Mouse (Mus musculus): Measurements from ENCODE around the gene 4931406C07Rik. TPM values are rescaled to one million over a fixed set of nuclear protein-coding genes. Genes with fewer than 3 reads are reported as not detected.
"Not testable (repeated sequence)": the region's sequence is repeated elsewhere in the genome, so short reads cannot be mapped to it uniquely, and the experiment has no call there.

Gene 4931406C07Rik
- polyA plus RNA-seq, 1 experiment from 2014 or later = 75.9 TPM

DNA sequence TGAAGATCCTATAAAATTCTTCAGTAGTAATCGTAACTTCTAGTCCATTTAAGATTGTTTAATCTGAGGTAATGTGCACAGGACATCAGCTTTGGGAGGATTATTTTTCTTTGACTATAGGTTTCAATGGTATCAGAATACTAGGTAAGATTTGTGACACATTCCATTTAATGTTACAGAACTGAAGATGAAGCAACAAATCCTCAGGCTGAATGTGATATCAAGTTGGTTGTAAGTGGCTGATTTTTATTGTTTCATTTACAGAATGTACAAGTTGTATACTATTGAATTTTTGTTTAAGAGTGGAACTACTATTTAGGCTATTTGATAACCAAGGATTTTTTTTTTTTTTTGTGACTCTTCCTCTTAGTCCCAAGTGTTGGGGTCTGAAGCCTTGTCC is 3.9 kb upstream of the 4931406C07Rik start:
- TF ChIP-seq CTCF (IDR thresholded peaks at IDR 0.05) = no peak
- DNase-seq (ENCODE audit: low read depth, low spot score) = no peak
- ATAC-seq = no peak
- no peaks in the 10 kb centered on the region for H3K27me3 ChIP-seq
- ChIA-PET CTCF (interaction anchor here (1.0 kb wide), 1 partner anchor 8 kb away, joined by 3 read pairs; no protein-coding TSS in a partner anchor), POLR2A (no interaction called here)
- in situ Hi-C loops (cut with MboI; ENCODE audit: low pct_unique_long_range_greater_than_20kb) = loop anchor here (25.0 kb wide), 1 partner anchor 1498 kb away; no protein-coding TSS in a partner anchor

DNA sequence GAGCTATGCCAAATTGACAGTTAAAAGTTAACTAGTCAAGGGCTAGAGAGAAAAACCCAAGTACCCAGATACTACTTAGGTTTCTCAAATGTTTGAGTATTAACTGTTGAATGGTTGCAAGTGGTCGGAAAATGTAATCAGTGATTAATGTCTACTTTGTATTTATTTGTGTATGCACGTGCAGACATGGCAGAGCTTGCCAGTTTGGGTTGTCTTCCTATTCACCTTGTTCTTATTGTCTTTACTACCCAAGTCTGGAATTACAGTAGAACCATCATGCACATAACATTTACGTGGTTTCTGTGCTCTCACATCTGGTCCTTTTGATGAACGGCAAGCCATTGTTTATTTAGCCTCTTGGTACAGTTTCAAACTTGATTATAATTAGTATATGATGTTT is 3.2 kb upstream of the 4931406C07Rik start:
- ChIA-PET CTCF (interaction anchor here (1.0 kb wide), 1 partner anchor 9 kb away, joined by 3 read pairs; no protein-coding TSS in a partner anchor), POLR2A (interaction anchor here (1.4 kb wide), 1 partner anchor 8 kb away, joined by 3 read pairs; no protein-coding TSS in a partner anchor)
- ATAC-seq (no peak), DNase-seq (ENCODE audit: low read depth, low spot score) (no peak)
- H3K27me3 ChIP-seq = no peaks in the 10 kb centered on the region
- in situ Hi-C loops (cut with MboI; ENCODE audit: low pct_unique_long_range_greater_than_20kb) = loop anchor here (25.0 kb wide), 1 partner anchor 1497 kb away; no protein-coding TSS in a partner anchor
- TF ChIP-seq CTCF (IDR thresholded peaks at IDR 0.05) = no peak

DNA sequence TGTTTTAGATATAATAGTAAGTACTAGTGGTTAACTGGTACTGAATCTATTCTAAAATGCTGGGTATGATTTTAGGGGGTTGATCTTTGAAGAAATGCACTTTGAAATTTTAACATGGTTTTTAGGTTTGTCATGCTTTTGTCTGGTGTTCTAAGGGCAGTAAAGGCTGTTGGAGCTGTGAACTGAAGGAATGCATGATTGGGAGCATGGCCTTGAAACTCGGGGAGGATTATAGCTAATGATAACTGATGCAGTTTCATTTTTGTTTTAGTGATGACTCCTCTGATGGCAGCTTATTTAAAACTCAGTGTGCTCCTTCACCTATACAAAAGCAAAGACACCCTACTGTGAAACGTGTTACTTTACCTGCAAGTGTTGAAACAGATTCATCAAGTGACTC is 2.0 kb upstream of the 4931406C07Rik start:
- no peak for TF ChIP-seq CTCF (IDR thresholded peaks at IDR 0.05)
- in situ Hi-C loops (cut with MboI; ENCODE audit: low pct_unique_long_range_greater_than_20kb) = loop anchor here (25.0 kb wide), 1 partner anchor 1496 kb away; no protein-coding TSS in a partner anchor
- CTCF ChIA-PET = interaction anchor here (0.9 to 1.5 kb wide), 4 partner anchors 11 to 37 kb away, joined by 3 to 4 read pairs (median 3); no protein-coding TSS in a partner anchor
- DNase-seq (ENCODE audit: low read depth, low spot score) (no peak), ATAC-seq (no peak)
- POLR2A ChIA-PET = no interaction called here
- H3K27me3 ChIP-seq = no peaks in the 10 kb centered on the region

- ChIA-PET POLR2A (interaction anchor here (1.5 to 2.0 kb wide), 2 partner anchors 12 to 27 kb away, joined by 3 to 5 read pairs; partner anchors contain the start of gene Med17), CTCF (interaction anchor here (0.6 to 1.5 kb wide), 3 partner anchors 12 to 17 kb away, joined by 3 to 4 read pairs (median 3); no protein-coding TSS in a partner anchor)
- in situ Hi-C loops (cut with MboI; ENCODE audit: low pct_unique_long_range_greater_than_20kb) = loop anchor here (25.0 kb wide), 1 partner anchor 1495 kb away; no protein-coding TSS in a partner anchor
- DNase-seq (ENCODE audit: low read depth, low spot score) (no peak), ATAC-seq (no peak)
- no peak for TF ChIP-seq CTCF (IDR thresholded peaks at IDR 0.05)
- H3K27me3 ChIP-seq = no peaks in the 10 kb centered on the region
These were observed 1.0 kb upstream of the 4931406C07Rik start for GRCm38 (mm10) chr9:15307257-15307656.

DNA sequence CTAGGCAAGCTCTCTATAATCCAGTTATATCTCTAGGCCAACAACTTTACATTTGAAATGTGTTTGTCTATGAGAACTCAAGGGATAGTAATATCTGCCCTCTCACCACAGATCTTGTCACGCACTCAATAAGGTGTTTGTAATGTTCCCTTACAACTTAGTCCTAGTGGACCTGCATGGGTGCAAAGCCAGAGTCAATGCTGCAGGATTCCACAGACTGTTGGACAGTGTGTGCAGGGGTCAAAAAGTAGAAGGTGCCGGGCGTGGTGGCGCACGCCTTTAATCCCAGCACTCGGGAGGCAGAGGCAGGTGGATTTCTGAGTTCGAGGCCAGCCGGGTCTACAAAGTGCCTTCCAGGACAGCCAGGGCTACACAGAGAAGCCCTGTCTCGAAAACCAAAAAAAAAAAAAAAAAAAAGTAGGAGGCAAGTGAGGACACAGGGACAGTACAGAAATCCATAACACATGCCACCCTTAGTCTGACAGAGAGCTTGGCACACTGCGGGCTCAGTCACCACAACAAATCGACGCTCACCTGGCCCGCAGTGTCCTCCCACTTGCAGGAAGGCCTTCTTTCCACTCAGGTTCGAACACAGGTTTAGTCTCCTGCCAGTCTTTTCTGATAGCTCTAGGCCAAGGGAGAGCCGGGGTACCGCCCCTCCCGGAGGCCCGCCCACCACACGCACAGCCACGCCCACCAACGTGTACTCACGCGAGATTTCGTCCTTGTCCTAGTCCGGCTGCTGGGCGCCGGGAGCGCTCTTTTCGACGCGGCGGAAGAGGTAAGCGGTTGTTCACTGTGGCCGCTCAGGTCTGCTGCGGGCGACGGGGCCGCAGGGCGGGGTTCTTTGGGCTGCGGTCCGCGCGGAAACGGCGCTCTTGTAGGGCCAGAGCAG is 498 bp downstream of the 4931406C07Rik start, which contains the start of gene Taf1d:
TSS of gene Taf1d (plus strand) at position 712 of the 895 bp plus-strand sequence.
- in situ Hi-C loops (cut with MboI; ENCODE audit: low pct_unique_long_range_greater_than_20kb) = loop anchor here (25.0 kb wide), 1 partner anchor 1493 kb away; no protein-coding TSS in a partner anchor
- POLR2A ChIA-PET = interaction anchor here (2.0 kb wide), 1 partner anchor 11 kb away, joined by 5 read pairs; no protein-coding TSS in a partner anchor
- no peak for TF ChIP-seq CTCF (IDR thresholded peaks at IDR 0.05)
- ATAC-seq = peak; percentile 93
- CTCF ChIA-PET = interaction anchor here (0.8 kb wide), 2 partner anchors 11 to 23 kb away, joined by 3 read pairs; no protein-coding TSS in a partner anchor
- no peaks in the 10 kb centered on the region for H3K27me3 ChIP-seq
- peak; percentile 70 for DNase-seq (ENCODE audit: low read depth, low spot score)

DNA sequence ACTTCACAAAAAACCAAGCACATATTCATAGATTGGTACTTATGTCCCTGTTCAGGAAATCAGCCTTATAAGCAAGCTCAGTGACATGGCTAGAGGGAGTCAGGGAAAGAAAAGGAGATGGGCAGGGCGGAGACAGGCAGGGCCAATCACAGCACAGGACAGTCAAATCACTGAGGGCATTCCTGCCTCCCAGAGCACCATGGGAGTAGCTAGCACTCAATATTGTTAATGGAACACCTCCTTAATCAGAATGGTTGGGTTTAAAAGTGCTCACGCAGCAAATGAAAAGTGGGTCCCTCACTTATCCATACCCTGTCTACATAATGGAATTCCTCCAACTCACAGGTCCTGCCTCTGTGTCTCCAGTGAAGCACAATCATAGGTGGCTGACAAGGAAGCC is 3.4 kb downstream of the 4931406C07Rik start:
- H3K27me3 ChIP-seq = no peaks in the 10 kb centered on the region
- POLR2A ChIA-PET = no interaction called here
- in situ Hi-C loops (cut with MboI; ENCODE audit: low pct_unique_long_range_greater_than_20kb) = loop anchor here (25.0 kb wide), 1 partner anchor 1491 kb away; no protein-coding TSS in a partner anchor
- no peak for TF ChIP-seq CTCF (IDR thresholded peaks at IDR 0.05)
- DNase-seq (ENCODE audit: low read depth, low spot score) (no peak), ATAC-seq (no peak)
- CTCF ChIA-PET = no interaction called here

GRCm38 (mm10) chr9:15302006-15302405 is 4.2 kb downstream of the 4931406C07Rik start:
- DNase-seq (ENCODE audit: low read depth, low spot score); H3K27me3 ChIP-seq; POLR2A ChIA-PET; ATAC-seq: not testable (repeated sequence)
- in situ Hi-C loops (cut with MboI; ENCODE audit: low pct_unique_long_range_greater_than_20kb) = loop anchor here (25.0 kb wide), 1 partner anchor 1490 kb away; no protein-coding TSS in a partner anchor
- peak; percentile 54 for TF ChIP-seq CTCF (IDR thresholded peaks at IDR 0.05)
- CTCF ChIA-PET = interaction anchor here (1.0 to 1.6 kb wide), 5 partner anchors 12 to 411 kb away, joined by 3 to 4 read pairs (median 3); no protein-coding TSS in a partner anchor

DNA sequence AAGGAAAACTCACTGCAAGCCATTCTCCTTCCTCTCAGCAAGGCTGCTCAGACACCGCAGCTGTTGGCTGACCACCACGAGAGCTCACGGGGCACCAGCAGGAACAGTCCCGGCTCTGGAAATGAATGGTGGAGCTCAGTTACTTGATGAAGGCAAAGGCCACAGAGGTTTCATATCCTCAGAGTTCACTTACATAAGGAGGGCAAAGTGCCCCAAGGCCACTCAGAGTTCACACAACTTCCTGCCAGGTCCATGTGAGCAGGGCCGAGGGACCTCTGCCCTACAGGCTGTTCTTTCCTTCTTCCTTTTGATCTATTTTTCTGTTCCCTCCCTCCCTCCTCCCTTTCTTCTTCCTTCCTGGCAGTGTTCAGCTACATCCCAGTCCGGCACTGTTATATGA is 4.8 kb downstream of the 4931406C07Rik start:
- no peaks in the 10 kb centered on the region for H3K27me3 ChIP-seq
- TF ChIP-seq CTCF (IDR thresholded peaks at IDR 0.05) = no peak
- DNase-seq (ENCODE audit: low read depth, low spot score) (no peak), ATAC-seq (no peak)
- in situ Hi-C loops (cut with MboI; ENCODE audit: low pct_unique_long_range_greater_than_20kb) = loop anchor here (25.0 kb wide), 1 partner anchor 1489 kb away; no protein-coding TSS in a partner anchor
- ChIA-PET CTCF (interaction anchor here (1.0 to 1.6 kb wide), 5 partner anchors 11 to 412 kb away, joined by 3 to 4 read pairs (median 3); no protein-coding TSS in a partner anchor), POLR2A (no interaction called here)

DNA sequence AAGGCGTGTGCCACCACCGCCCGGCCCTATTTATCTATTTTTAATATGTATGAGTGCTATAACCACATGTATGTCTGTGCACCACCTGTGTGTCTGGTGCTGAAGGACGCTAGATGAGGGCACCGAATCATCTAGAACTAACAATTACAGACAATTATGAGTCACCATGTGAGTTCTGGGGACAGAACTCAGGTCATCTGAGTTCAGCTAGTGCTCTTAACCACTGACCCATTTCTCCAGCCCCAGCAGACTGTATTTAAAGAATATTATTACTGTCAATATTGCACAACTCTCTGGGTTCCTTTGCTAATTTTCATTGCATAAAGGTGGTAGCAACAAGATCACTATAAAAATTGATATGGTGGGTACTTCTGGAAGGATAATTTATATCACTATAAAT is 6.2 kb downstream of the 4931406C07Rik start:
- ChIA-PET CTCF (no interaction called here), POLR2A (no interaction called here)
- in situ Hi-C loops (cut with MboI; ENCODE audit: low pct_unique_long_range_greater_than_20kb) = loop anchor here (25.0 kb wide), 1 partner anchor 1488 kb away; no protein-coding TSS in a partner anchor
- no peaks in the 10 kb centered on the region for H3K27me3 ChIP-seq
- TF ChIP-seq CTCF (IDR thresholded peaks at IDR 0.05) = no peak
- no peak for ATAC-seq
- no peak for DNase-seq (ENCODE audit: low read depth, low spot score)

GRCm38 (mm10) chr9:15298451-15298850 is 7.8 kb downstream of the 4931406C07Rik start:
- H3K27me3 ChIP-seq = no peaks in the 10 kb centered on the region
- no peak for ATAC-seq
- ChIA-PET POLR2A (no interaction called here), CTCF (no interaction called here)
- in situ Hi-C loops (cut with MboI; ENCODE audit: low pct_unique_long_range_greater_than_20kb) = no loop called here
- no peak for TF ChIP-seq CTCF (IDR thresholded peaks at IDR 0.05)
- no peak for DNase-seq (ENCODE audit: low read depth, low spot score)
